Mouse (Mus musculus): ENCODE measurements around the gene Il27ra.

The Il27ra gene

GRCm38 (mm10) chr8:84065457-84066072 lies 23.2 kb upstream of the Il27ra start:
- no peak for DNase-seq (ENCODE audit: low spot score in 2 of 2)

- DNase-seq (ENCODE audit: low spot score in 2 of 2), result no peak
Measured at GRCm38 (mm10) chr8:84065037-84065436, 22.6 kb upstream of the Il27ra start, which contains the start of gene Gm10643. TSS of gene Gm10643 (minus strand) at chr8:84065137.

- no peak for DNase-seq (ENCODE audit: low spot score in 2 of 2)
Measured at GRCm38 (mm10) chr8:84063861-84064610, 21.6 kb upstream of the Il27ra start.

GRCm38 (mm10) chr8:84060245-84060644 lies 17.9 kb upstream of the Il27ra start:
- no peak for DNase-seq (ENCODE audit: low spot score in 2 of 2)

- DNase-seq (ENCODE audit: low spot score in 2 of 2), result no peak
Measured at GRCm38 (mm10) chr8:84059226-84059625, 16.8 kb upstream of the Il27ra start.

- DNase-seq (ENCODE audit: low spot score in 2 of 2), result no peak
Measured at GRCm38 (mm10) chr8:84057827-84058226, 15.4 kb upstream of the Il27ra start.

GRCm38 (mm10) chr8:84053229-84053628 lies 10.8 kb upstream of the Il27ra start:
- no peak for DNase-seq (ENCODE audit: low spot score in 2 of 2)

- no peak for DNase-seq (ENCODE audit: low spot score in 2 of 2)
Measured at GRCm38 (mm10) chr8:84052746-84053145, 10.4 kb upstream of the Il27ra start.

- DNase-seq (ENCODE audit: low spot score in 2 of 2), result no peak
Measured at GRCm38 (mm10) chr8:84048171-84048570, 5.8 kb upstream of the Il27ra start.

- no peak for DNase-seq (ENCODE audit: low spot score in 2 of 2)
Measured at GRCm38 (mm10) chr8:84046505-84046904, 4.1 kb upstream of the Il27ra start.

- no peak for DNase-seq (ENCODE audit: low spot score in 2 of 2)
Measured at GRCm38 (mm10) chr8:84044900-84045299, 2.5 kb upstream of the Il27ra start, which contains the start of gene Rln3. TSS of gene Rln3 (minus strand) at chr8:84045000.

GRCm38 (mm10) chr8:84044103-84044502 lies 1.7 kb upstream of the Il27ra start:
- DNase-seq (ENCODE audit: low spot score in 2 of 2), result no peak

- DNase-seq (ENCODE audit: low spot score in 2 of 2), result no peak
Measured at GRCm38 (mm10) chr8:84042948-84043342, 556 bp upstream of the Il27ra start.

GRCm38 (mm10) chr8:84039050-84039449 lies 3.3 kb downstream of the Il27ra start:
- DNase-seq (ENCODE audit: low spot score in 2 of 2), result peak in 1 of 2 experiments; percentile 78

GRCm38 (mm10) chr8:84038015-84038414 lies 4.4 kb downstream of the Il27ra start:
- no peak for DNase-seq (ENCODE audit: low spot score in 2 of 2)

GRCm38 (mm10) chr8:84032777-84033176 lies 9.6 kb downstream of the Il27ra start:
- DNase-seq (ENCODE audit: low spot score in 2 of 2), result no peak

GRCm38 (mm10) chr8:84029272-84029671 lies 13.1 kb downstream of the Il27ra start:
- no peak for DNase-seq (ENCODE audit: low spot score in 2 of 2)

- no peak for DNase-seq (ENCODE audit: low spot score in 2 of 2)
Measured at GRCm38 (mm10) chr8:84027449-84027848, 14.9 kb downstream of the Il27ra start.

GRCm38 (mm10) chr8:84025863-84026262 lies 16.5 kb downstream of the Il27ra start:
- no peak for DNase-seq (ENCODE audit: low spot score in 2 of 2)

- no peak for DNase-seq (ENCODE audit: low spot score in 2 of 2)
Measured at GRCm38 (mm10) chr8:84024171-84024570, 18.2 kb downstream of the Il27ra start.

- no peak for DNase-seq (ENCODE audit: low spot score in 2 of 2)
Measured at GRCm38 (mm10) chr8:84023631-84024030, 18.8 kb downstream of the Il27ra start.

- no peak for DNase-seq (ENCODE audit: low spot score in 2 of 2)
Measured at GRCm38 (mm10) chr8:84023085-84023484, 19.3 kb downstream of the Il27ra start.

GRCm38 (mm10) chr8:84021569-84021968 lies 20.8 kb downstream of the Il27ra start:
- no peak for DNase-seq (ENCODE audit: low spot score in 2 of 2)

All from left cerebral cortex, adult 9 months (tissue).